Mouse (Mus musculus): ENCODE measurements around the gene Tmem259.

Gene Tmem259

DNA sequence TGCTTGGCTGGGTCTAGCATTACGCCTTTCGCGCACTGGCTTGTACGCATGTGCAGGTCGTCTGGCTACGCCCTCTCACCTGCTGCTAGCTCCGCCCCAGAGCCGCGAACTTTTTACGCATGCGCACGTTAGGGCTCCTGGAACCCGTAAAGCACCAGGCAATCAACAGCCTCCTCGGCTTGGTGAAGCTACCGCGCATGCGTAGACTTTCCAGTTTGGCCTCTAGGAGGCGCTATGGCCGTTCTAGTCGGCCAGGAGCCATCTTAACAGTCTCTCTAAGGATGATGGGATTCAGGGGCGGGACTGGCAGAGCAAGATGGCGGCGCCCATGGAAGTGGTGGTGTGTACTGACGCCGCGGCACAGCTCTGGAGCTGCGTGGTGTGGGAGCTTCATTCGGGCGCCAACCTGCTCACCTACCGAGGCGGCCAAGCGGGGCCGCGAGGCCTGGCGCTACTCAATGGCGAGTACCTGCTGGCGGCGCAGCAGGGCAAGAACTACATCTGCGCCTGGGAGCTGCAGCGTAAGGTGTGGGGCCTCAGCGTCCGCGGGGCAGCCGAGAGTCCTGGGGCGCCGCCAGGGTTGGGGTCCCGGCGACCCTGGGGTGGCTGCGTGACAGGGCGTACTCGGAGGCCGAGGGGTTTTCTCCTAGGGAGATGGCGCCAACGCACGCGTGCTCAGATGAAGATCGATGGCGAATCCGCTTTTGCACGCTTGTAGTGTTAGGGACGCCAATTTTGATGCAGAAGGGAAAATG is 24.1 kb downstream of the Tmem259 start, which contains the start of gene Wdr18:
TSS of gene Wdr18 (plus strand) at position 306 of the 755 bp plus-strand sequence.
- DNase-seq, result peak; percentile 98 to 99

DNA sequence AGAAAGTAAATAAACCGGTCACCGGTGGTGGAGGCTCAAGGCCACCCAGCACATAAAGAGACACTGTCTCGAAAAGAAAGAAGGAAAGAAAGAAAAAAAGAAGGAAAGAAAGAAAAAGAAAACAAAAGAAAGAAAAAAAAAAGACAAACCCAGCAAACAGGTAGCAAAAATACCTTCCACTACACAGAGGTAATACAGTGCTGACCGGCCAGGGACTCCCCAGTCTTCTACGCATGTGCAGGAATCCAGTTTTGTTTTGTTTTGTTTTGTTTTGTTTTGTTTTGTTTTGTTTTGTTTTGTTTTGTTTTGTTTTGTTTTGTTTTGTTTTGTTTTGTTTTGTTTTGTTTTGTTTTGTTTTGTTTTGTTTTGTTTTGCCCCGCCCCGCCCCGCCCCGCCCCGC is 24.7 kb downstream of the Tmem259 start:
- DNase-seq, result peak in 1 of 2 experiments; percentile 77

DNA sequence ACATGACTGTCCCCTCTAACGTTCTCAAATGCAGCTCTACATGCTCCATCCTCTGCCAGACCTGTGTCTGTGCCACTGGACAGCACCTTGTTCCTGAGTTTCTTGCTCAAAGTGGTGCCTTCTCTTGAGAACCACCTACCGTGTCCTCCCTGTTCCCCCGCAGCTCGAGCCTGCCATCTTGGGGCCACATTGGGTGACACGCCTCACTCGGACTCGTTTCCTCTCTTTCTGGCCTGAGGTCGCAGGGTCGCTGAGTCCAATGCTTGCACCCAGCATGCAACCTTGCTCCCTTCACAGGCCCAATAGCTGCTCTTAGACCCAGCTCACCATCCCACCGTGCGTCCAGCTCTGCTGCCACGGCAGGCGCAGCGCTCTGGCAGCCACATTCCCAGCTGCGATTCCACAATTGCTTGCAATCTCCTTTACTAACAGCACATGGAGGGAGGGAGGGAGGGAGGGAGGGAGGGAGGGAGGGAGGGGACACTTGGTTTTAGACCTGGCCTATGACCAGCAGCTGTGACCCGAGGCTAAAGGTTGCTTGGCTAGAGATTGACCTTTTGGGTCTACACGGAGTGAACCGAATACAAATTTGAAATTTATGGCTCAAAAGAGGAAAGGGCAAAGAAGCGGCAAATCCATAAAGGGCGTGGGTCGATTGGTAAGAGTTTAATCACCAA is 25.9 kb downstream of the Tmem259 start:
- DNase-seq, result peak; percentile 89 to 93

GRCm38 (mm10) chr10:79956643-79957154 is 27.4 kb downstream of the Tmem259 start:
- no peak for DNase-seq

- no peak for DNase-seq
Observed at GRCm38 (mm10) chr10:79955691-79956090, 28.4 kb downstream of the Tmem259 start.

GRCm38 (mm10) chr10:79953946-79954345 is 30.2 kb downstream of the Tmem259 start:
- DNase-seq, result peak in 1 of 2 experiments; percentile 73

- no peak for DNase-seq
Observed at GRCm38 (mm10) chr10:79950661-79951060, 33.5 kb downstream of the Tmem259 start.

GRCm38 (mm10) chr10:79949873-79950272 is 34.3 kb downstream of the Tmem259 start:
- peak in 1 of 2 experiments; percentile 24 for DNase-seq

GRCm38 (mm10) chr10:79947502-79947901 is 36.6 kb downstream of the Tmem259 start:
- no peak for DNase-seq

- no peak for DNase-seq
Observed at GRCm38 (mm10) chr10:79946752-79947322, 37.3 kb downstream of the Tmem259 start.

DNA sequence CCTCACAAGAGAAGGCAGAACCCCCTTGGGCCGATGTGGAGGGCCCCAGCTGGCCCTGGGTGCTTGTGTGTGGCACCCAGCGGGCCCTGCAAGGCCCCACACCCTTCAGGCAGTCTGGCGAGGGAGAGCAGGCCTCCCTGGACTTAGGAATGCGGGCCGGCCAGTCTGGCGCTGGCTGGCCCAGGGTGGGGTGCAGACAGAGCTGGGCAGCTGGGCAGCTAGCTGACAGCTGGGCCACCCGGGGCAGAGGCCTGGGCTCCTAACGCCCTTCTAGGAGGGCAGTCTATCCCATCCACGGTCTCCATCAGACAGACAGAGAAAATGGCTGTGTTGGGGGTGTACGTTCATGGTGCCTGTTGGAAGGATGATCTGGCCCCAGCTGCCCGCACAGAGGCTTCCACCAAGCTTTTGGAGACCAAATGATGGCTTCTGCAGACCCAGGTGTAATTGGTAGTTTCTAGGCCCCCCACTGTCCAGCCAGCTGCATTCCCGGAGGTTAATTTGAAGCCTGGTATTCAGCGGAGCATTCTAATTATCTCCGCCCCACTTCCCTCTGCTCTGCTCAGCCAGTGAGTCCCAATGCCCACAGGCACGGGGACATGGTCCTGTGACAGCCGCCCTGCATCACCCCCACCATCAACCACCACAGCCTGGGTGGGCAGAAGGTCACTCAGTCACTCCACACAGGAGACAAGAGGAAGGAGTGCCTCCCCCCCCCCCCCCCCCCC is 38.5 kb downstream of the Tmem259 start:
- DNase-seq, result peak; percentile 64 to 91

DNA sequence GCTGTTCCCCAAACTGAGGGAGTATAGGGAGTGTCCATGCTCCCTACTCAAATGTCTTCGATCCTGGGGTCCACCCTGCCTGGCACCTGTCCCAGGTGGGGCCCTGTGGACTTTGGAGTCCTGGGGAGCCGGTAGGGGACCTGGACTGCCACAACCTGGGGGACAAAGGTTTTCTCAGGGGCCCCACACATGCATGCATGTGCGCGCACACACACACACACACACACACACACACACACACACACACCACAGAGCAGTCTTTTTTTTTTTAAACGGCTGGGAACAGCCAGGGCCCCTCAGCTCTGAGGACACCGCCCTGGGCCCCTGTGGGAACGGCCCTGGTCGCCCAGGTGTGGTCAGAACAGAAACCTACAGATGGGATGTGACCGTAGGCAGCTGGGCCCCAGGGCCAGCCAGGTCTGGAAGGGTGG is 40.6 kb downstream of the Tmem259 start:
- no peak for DNase-seq

DNA sequence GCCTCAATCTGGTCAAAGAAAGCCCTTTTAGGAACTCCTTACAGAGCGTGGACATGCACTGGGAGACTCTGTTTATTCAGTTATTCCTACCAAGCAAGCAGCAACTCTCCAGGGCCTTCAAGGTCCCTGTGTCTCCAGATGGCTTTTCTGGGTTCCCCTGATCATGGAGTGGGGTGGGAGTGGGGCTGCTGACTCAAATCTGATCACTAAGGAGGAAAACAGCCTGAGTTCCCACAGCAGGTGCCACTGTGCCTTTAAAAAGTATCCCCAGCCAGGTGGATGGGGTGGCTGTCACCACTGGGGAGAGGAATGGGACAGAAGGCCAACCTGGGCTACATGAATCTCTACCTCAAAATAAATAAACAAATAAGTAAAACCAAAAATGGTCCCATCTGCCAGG is 41.1 kb downstream of the Tmem259 start:
- no peak for DNase-seq

DNA sequence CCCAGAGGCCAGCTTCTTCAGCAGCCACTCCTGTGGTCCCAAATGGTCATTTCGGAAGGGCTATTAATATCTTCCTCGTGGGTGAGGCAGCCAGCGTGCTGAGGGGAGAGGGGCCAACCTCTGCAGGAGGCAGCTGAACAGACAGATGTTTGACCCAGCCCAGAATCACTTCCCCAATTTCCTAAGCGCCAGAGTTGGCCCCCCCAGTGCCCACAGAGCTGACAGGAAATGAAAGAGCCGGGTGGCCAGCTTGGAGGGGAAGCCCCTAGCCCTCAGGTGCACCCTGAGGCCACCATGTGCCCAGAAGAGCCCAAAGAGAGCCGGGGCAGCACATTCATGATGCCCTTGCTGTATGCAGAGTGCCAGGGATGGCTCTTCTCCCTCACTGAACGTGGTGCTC is 43.4 kb downstream of the Tmem259 start:
- DNase-seq, result no peak

DNA sequence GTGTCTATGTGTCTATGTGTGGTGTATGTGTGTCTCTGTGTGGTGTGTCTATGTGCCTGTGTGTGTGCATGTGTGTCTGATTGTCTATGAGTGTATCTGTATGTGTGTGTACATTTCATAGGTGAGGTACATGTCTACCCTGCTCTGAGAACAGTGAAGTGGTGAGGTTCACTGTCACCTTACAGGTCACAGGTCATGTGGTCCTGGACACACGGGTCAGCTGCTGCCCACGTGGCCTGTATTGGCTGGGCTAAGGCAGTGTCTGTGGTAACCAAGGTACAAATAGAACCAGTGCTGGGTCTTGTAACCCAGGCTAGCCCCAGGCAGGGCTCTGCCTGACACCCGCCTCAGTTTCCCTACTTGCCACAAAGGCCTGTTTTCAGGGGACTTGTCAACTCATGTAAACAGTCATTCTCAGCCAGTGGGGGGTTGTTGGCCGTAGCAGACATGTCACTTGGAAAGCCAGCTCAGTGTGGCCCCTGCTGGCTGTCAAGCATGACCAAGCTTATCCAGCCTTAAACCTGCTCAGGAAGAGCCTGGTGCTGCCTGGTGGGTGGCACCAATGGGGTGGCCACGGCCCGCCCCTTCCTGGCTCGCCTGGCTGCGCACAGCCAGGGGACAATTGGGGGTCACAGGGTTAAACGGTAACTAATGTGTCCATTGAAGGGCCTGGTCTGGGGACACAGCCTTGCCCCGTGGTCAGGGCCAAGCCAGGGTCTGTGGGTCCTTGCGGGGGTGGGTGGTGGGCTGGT is 46.2 kb downstream of the Tmem259 start:
- peak; percentile 68 to 89 for DNase-seq

- DNase-seq, result peak; percentile 82 to 92
Observed at GRCm38 (mm10) chr10:79936911-79937441, 47.2 kb downstream of the Tmem259 start.

DNA sequence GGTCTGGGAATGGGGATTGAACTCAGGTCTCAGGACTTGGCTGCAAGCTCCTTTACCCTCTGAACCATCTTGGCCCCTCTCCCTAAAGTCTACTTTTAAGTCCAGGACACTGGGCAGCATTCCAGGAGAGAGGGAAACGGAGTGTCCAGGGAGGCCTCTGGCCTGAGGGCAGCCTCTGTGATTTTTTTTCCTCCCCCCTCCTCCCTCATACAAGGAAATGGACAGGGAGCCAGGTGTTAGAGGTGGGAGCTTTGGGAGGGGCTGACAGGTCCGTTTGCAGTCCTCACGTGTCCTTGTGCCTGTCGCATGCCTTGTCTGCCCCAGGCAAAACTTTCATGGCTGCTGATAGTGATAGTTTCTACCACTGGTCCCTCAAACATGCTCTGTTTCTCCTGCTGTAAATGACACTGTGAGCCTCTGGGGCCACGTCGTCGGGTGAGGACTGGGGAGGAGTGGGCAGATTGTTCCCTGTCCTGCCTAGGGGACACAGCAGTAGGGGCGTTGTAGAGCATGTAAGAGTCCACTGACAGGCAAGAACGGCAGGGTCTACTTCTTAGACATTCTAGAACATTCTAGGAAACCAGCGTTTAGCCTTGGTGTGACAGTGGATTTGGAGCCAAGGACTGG is 47.7 kb downstream of the Tmem259 start:
- DNase-seq, result peak; percentile 89 to 91

- no peak for DNase-seq
Observed at GRCm38 (mm10) chr10:79934794-79935569, 49.1 kb downstream of the Tmem259 start.

DNA sequence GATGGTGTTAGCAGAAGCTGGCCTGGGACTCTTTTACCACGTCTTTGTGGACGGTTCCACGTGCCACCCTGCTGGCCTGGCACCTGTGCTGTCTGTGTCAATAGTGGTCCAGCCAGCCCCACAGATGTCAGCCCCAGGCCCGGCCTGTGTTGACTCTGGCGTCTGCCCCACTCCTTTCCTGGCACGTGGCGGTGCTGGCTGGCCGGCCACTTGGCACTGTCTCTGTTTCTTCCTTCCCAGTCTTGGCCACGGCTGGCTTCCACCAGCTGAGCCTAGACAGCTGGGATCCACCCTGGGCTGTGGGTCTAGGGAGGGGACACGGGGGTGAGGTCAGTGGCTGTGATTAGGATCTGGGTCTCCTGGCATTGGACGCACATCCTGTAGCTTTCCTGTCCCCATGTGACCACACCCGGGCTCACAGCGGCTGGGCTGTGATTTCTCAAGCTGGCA is 49.8 kb downstream of the Tmem259 start:
- DNase-seq, result peak; percentile 88 to 95

DNA sequence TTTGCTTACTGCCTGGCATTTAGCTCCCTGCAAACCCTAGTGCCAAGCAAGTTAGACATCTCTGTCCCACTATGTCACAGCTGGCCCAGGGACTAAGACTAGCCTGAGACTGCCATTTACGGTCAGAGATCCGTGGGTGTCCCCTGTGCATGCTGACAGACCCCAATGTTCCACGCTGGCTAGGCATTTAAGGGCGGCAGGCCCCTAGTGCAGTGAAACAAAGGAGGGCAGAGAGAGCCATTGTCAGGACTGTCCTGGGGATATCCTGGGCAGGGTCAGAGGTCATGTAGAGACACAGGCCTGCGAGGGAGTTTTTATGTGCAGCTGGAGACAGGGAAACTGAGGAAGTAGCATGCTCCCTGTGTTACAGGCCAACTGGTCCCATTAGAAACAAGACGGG is 50.3 kb downstream of the Tmem259 start:
- DNase-seq, result no peak
